Mouse (Mus musculus) midbrain, embryonic 12.5 days (tissue): ENCODE results near the gene Arhgap21. TPM values are rescaled to one million over a fixed set of nuclear protein-coding genes. Genes with fewer than 3 reads are reported as not detected.

ENCODE experiments used
- ATAC-seq: fragments of 200-750 bp; cut with Nextera tagmentation; 2 replicates; pipeline ENCODE4 v1.8.0; 2017; ENCODE audit warnings: low read depth, moderate TSS enrichment, moderate library complexity; ENCODE audit not compliant: low FRiP score
- H3K27ac ChIP-seq: fragments of 300-500 bp; sonication (generic); replicated peaks from 2 replicates; pipeline ENCODE4 v1.5.1; 2016; ENCODE audit warnings: mild to moderate bottlenecking
- H3K27me3 ChIP-seq: fragments of 300-500 bp; sonication (generic); 2 replicates; pipeline ENCODE4 v1.6.1; 2016; ENCODE audit warnings: mild to moderate bottlenecking
- H3K36me3 ChIP-seq: fragments of 300-500 bp; sonication (generic); 2 replicates; pipeline ENCODE4 v1.6.1; 2016
- H3K4me1 ChIP-seq: fragments of 300-500 bp; sonication (generic); 2 replicates; pipeline ENCODE4 v1.6.1; 2016
- H3K4me2 ChIP-seq: fragments of 300-500 bp; sonication (generic); replicated peaks from 2 replicates; pipeline ENCODE4 v1.6.1; 2016; ENCODE audit warnings: mild to moderate bottlenecking, moderate library complexity
- H3K4me3 ChIP-seq: fragments of 300-500 bp; sonication (generic); 2 replicates; pipeline ENCODE4 v1.5.1; 2016; ENCODE audit warnings: mild to moderate bottlenecking
- H3K9ac ChIP-seq: fragments of 300-500 bp; sonication (generic); replicated peaks from 2 replicates; pipeline ENCODE4 v1.6.1; 2016; ENCODE audit warnings: mild to moderate bottlenecking, moderate library complexity
- H3K9me3 ChIP-seq: fragments of 300-500 bp; sonication (generic); 2 replicates; pipeline ENCODE4 v1.6.1; 2016; ENCODE audit warnings: mild to moderate bottlenecking
- WGBS: fragments of 180-500 bp; shearing (Covaris S2); methylation state at CpG from one replicate; pipeline ENCODE4 v1.1.7; 2016; 5-methylcytosine and 5-hydroxymethylcytosine counted together
- polyA plus RNA-seq: library from polyadenylated mRNA; unstranded; fragments of >200 nt; fragmentation: Nextera tagmentation; extraction: Ambion mirVana; gene quantifications from 2 replicates; pipeline ENCODE4 v1.2.1, GENCODE M21; 2016

Arhgap21 gene
- polyA plus RNA-seq, 1 experiment from 2014 or later = 67.8 TPM

- H3K27ac ChIP-seq = no peak overlapping the region
- H3K4me3 ChIP-seq = no peak overlapping the region
- no peaks in the 10 kb centered on the region for H3K9me3 ChIP-seq
- H3K9ac ChIP-seq = no peak overlapping the region
- no peaks in the 10 kb centered on the region for H3K36me3 ChIP-seq
- H3K4me2 ChIP-seq = no peak overlapping the region
- WGBS = 59% methylated on average over 8 of the region's 8 CpGs
- no peak for ATAC-seq
- no peaks in the 10 kb centered on the region for H3K4me1 ChIP-seq
- H3K27me3 ChIP-seq = no peaks in the 10 kb centered on the region
Measured at GRCm38 (mm10) chr2:20801236-20801890, 167.3 kb downstream of the Arhgap21 start.

Other genes starting within 250 kb of the Arhgap21 start
- 1.1 and 1.2 TPM in 2 replicates for gene Enkur, start 236.5 kb upstream of the Arhgap21 start, polyA plus RNA-seq
- gene Thnsl1, start 236.8 kb upstream of the Arhgap21 start, polyA plus RNA-seq = 20.9 and 22.6 TPM in 2 replicates